Mouse (Mus musculus) embryonic facial prominence, embryonic 11.5 days (tissue): ENCODE results near the gene Gm7029. TPM values are rescaled to one million over a fixed set of nuclear protein-coding genes. Genes with fewer than 3 reads are reported as not detected.
A peak's percentile ranks its signal among the peaks of the same experiment; 100 is the strongest.
"Not testable (repeated sequence)": the region's sequence is repeated elsewhere in the genome, so short reads cannot be mapped to it uniquely, and the experiment has no call there.

Source experiments
- ATAC-seq: fragments of 200-750 bp; cut with Nextera tagmentation; replicated peaks from 2 replicates; pipeline ENCODE4 v1.8.0; 2017; ENCODE audit warnings: low read depth; ENCODE audit not compliant: insufficient number of reproducible peaks, low FRiP score, low TSS enrichment
- DNase-seq: peaks from one replicate; pipeline ENCODE4 v3.0.0-alpha.2; 2015; ENCODE audit warnings: low spot score
- H3K27ac ChIP-seq: fragments of 300-500 bp; sonication (generic); replicated peaks from 2 replicates; pipeline ENCODE4 v1.5.1; 2014; ENCODE audit warnings: mild to moderate bottlenecking, low read depth, low read length, control low read depth
- H3K27me3 ChIP-seq: fragments of 300-500 bp; sonication (generic); 2 replicates; pipeline ENCODE4 v1.6.1; 2014; ENCODE audit warnings: mild to moderate bottlenecking, low read length, moderate library complexity, mixed read lengths; ENCODE audit not compliant: control insufficient read depth, insufficient read depth
- H3K36me3 ChIP-seq: fragments of 300-500 bp; sonication (generic); replicated peaks from 2 replicates; pipeline ENCODE4 v1.6.1; 2014; ENCODE audit warnings: low read depth, mild to moderate bottlenecking, low read length, moderate library complexity, mixed read lengths; ENCODE audit not compliant: control insufficient read depth, insufficient read depth
- H3K4me1 ChIP-seq: fragments of 300-500 bp; sonication (generic); 2 replicates; pipeline ENCODE4 v1.6.1; 2014; ENCODE audit warnings: low read length, mixed read lengths; ENCODE audit not compliant: control insufficient read depth, insufficient read depth
- H3K4me2 ChIP-seq: fragments of 300-500 bp; sonication (generic); 2 replicates; pipeline ENCODE4 v1.6.1; 2014; ENCODE audit warnings: low read depth, mild to moderate bottlenecking, control low read depth, low read length, moderate library complexity
- H3K4me3 ChIP-seq: fragments of 300-500 bp; sonication (generic); 2 replicates; pipeline ENCODE4 v1.5.1; 2014; ENCODE audit warnings: low read depth, low read length, control low read depth
- H3K9ac ChIP-seq: fragments of 300-500 bp; sonication (generic); replicated peaks from 2 replicates; pipeline ENCODE4 v1.6.1; 2014; ENCODE audit warnings: mild to moderate bottlenecking, control low read depth, low read length
- H3K9me3 ChIP-seq: fragments of 300-500 bp; sonication (generic); replicated peaks from 2 replicates; pipeline ENCODE4 v1.6.1; 2016; ENCODE audit warnings: mild to moderate bottlenecking, low read length, inconsistent platforms, mixed read lengths; ENCODE audit not compliant: control insufficient read depth
- WGBS: fragments of 180-500 bp; shearing (Covaris S2); extraction: QIAGEN DNeasy Blood & Tissue Kit; methylation state at CpG from one replicate; pipeline ENCODE4 v1.1.7; 2014; 5-methylcytosine and 5-hydroxymethylcytosine counted together
- polyA plus RNA-seq: library from polyadenylated mRNA; unstranded; fragments of >200 nt; fragmentation: Nextera tagmentation; extraction: Ambion mirVana; gene quantifications from 2 replicates; pipeline ENCODE4 v1.2.1, GENCODE M21; 2014

Gm7029 gene
- polyA plus RNA-seq, result not detected in 2 replicates

GRCm38 (mm10) chr17:33873537-33873936, at the start of gene Gm7029:
TSS of gene Gm7029 (plus strand) at chr17:33873837.
- H3K4me1 ChIP-seq, H3K4me3 ChIP-seq, H3K27me3 ChIP-seq, H3K9me3 ChIP-seq, H3K36me3 ChIP-seq, H3K4me2 ChIP-seq, H3K9ac ChIP-seq, ATAC-seq, H3K27ac ChIP-seq, DNase-seq: not testable (repeated sequence)
- 90% methylated on average over 2 of the region's 12 CpGs for WGBS

- Histone ChIP-seq H3K27ac (peak within 1 kb of the TSS; percentile 52; the same call in 1 of the 2 replicates), H3K27me3 (no peaks in the 10 kb centered on the region), H3K9me3 (no peaks in the 10 kb centered on the region), H3K9ac (peak within 1 kb of the TSS; percentile 80), H3K4me2 (peak within 1 kb of the TSS; percentile 72), H3K4me3 (peak within 1 kb of the TSS; percentile 69), H3K4me1 (no peaks in the 10 kb centered on the region; the same call in none of the 2 replicates), H3K36me3 (peaks cover 2% of the 10 kb centered on the region; the same call in 1 of the 2 replicates)
- ATAC-seq (peak; percentile 85), DNase-seq (peak; percentile 98)
- WGBS, result under 1% methylated on average over 51 of the region's 51 CpGs
Observed at GRCm38 (mm10) chr17:33824084-33824996, 49.3 kb upstream of the Gm7029 start, which contains the start of the genes Rps28 and Ndufa7. TSS of gene Rps28 (minus strand) at chr17:33824562. TSS of gene Ndufa7 (plus strand) at chr17:33824572.

- not testable (repeated sequence) for H3K27ac ChIP-seq, H3K36me3 ChIP-seq, DNase-seq
Observed at GRCm38 (mm10) chr17:33824997-33825330, 48.7 kb upstream of the Gm7029 start.

GRCm38 (mm10) chr17:33825462-33825861, 48.2 kb upstream of the Gm7029 start:
- Histone ChIP-seq H3K4me1 (no peaks in the 10 kb centered on the region; the same call in none of the 2 replicates), H3K27me3 (no peaks in the 10 kb centered on the region), H3K9me3 (no peaks in the 10 kb centered on the region), H3K9ac (peak overlapping the region; percentile 80; the same call in 1 of the 2 replicates), H3K4me2 (peak overlapping the region; percentile 64), H3K27ac (no peak overlapping the region), H3K36me3 (peaks cover 8% of the 10 kb centered on the region; the same call in 1 of the 2 replicates), H3K4me3 (peak overlapping the region; percentile 69)
- 88% methylated on average over 8 of the region's 8 CpGs for WGBS
- ATAC-seq (no peak), DNase-seq (no peak)

More at GRCm38 (mm10) chr17:33824997-33825330, 48.7 kb upstream of the Gm7029 start:
- ATAC-seq, H3K9me3 ChIP-seq, H3K27me3 ChIP-seq, H3K4me1 ChIP-seq: not testable (repeated sequence)
- peak overlapping the region; percentile 69 for H3K4me3 ChIP-seq
- H3K9ac ChIP-seq, result peak overlapping the region; percentile 80
- 9% methylated on average over 6 of the region's 6 CpGs for WGBS
- peak overlapping the region; percentile 64 for H3K4me2 ChIP-seq

GRCm38 (mm10) chr17:33826850-33827249, 46.8 kb upstream of the Gm7029 start:
- no peaks in the 10 kb centered on the region; the same call in none of the 2 replicates for H3K4me1 ChIP-seq
- H3K4me2 ChIP-seq, result no peak overlapping the region
- no peaks in the 10 kb centered on the region for H3K9me3 ChIP-seq
- H3K9ac ChIP-seq, result no peak overlapping the region
- no peak overlapping the region for H3K27ac ChIP-seq
- no peaks in the 10 kb centered on the region for H3K27me3 ChIP-seq
- ATAC-seq, result no peak
- H3K4me3 ChIP-seq, result no peak overlapping the region
- DNase-seq, result peak; percentile 89
- H3K36me3 ChIP-seq, result peaks cover 11% of the 10 kb centered on the region
- WGBS, result 0% methylated on average over 3 of the region's 3 CpGs

GRCm38 (mm10) chr17:33828892-33829291, 44.7 kb upstream of the Gm7029 start:
- Histone ChIP-seq H3K9me3 (no peaks in the 10 kb centered on the region), H3K4me3 (no peak overlapping the region), H3K9ac (no peak overlapping the region), H3K4me1 (no peaks in the 10 kb centered on the region; the same call in 1 of the 2 replicates), H3K4me2 (no peak overlapping the region), H3K27ac (no peak overlapping the region), H3K27me3 (no peaks in the 10 kb centered on the region), H3K36me3 (peaks cover 11% of the 10 kb centered on the region)
- no peak for ATAC-seq
- 81% methylated on average over 2 of the region's 2 CpGs for WGBS
- no peak for DNase-seq

GRCm38 (mm10) chr17:33829561-33829960, 44.1 kb upstream of the Gm7029 start:
- Histone ChIP-seq H3K27ac (no peak overlapping the region), H3K9ac (no peak overlapping the region), H3K27me3 (no peaks in the 10 kb centered on the region), H3K4me1 (no peaks in the 10 kb centered on the region; the same call in 1 of the 2 replicates), H3K9me3 (no peaks in the 10 kb centered on the region), H3K36me3 (peaks cover 11% of the 10 kb centered on the region), H3K4me3 (no peak overlapping the region), H3K4me2 (no peak overlapping the region)
- 91% methylated on average over 10 of the region's 10 CpGs for WGBS
- ATAC-seq (no peak), DNase-seq (no peak)
